Mouse (Mus musculus): ENCODE results near the gene Atad5. TPM values are rescaled to one million over a fixed set of nuclear protein-coding genes. Genes with fewer than 3 reads are reported as not detected.

The Atad5 gene
- polyA plus RNA-seq, 1 experiment from 2014 or later = 8.5 TPM

- Histone ChIP-seq H3K27me3 (no peaks in the 10 kb centered on the region), H3K4me3 (replicated peaks) (no peak overlapping the region), H3K4me1 (replicated peaks) (no peaks in the 10 kb centered on the region), H3K27ac (no peak overlapping the region), H3K36me3 (no peaks in the 10 kb centered on the region), H3K9me3 (no peaks in the 10 kb centered on the region), H3K4me2 (replicated peaks) (no peak overlapping the region), H3K9ac (replicated peaks) (no peak overlapping the region)
- ATAC-seq = no peak
- WGBS = 84% methylated on average over 3 of the region's 3 CpGs
These were observed 19.4 kb upstream of the Atad5 start for GRCm38 (mm10) chr11:80069815-80070214.

DNA sequence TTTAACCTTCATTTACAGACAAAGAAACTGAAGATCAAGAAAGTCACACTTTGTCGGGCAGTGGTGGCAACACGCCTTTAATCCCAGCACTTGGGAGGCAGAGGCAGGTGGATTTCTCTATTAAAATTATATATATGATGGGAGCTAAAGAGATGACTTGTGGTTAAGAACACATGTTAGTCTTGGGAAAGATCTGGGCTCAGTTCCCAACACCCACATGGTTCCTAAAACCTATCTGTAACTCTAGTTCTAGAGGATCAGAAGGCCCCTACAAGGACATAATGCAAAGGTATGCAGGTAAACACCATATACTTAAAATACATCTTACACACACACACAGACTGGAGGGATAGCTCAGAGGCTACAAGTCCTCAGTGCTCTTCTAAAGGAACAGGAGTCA, 18.2 kb upstream of the Atad5 start:
- Histone ChIP-seq H3K4me3 (replicated peaks) (no peak overlapping the region), H3K27me3 (no peaks in the 10 kb centered on the region), H3K4me2 (replicated peaks) (no peak overlapping the region), H3K27ac (no peak overlapping the region), H3K36me3 (no peaks in the 10 kb centered on the region), H3K9ac (replicated peaks) (no peak overlapping the region), H3K9me3 (no peaks in the 10 kb centered on the region), H3K4me1 (replicated peaks) (no peaks in the 10 kb centered on the region)
- WGBS = 95% methylated on average over 2 of the region's 2 CpGs
- ATAC-seq = no peak

DNA sequence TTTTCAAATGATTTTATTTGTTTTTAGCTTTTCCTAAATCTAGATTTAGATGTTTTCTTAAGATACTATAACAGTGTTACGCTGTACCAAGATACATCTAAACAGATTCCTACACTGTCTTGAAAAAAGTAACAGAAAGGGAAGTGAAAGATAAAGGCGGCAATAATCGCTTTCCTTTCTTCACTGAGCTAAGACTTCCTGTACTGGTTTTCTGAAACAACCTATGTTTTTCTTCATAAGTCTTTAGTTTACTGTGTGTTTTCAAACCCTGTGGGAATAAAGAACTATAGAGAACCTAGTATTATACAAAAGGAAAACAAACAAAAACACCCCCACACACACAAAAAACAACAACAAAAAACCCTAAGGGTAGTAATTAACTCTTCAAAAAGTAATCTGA, 16.8 kb upstream of the Atad5 start:
- H3K27me3 ChIP-seq = no peaks in the 10 kb centered on the region
- H3K4me2 ChIP-seq (replicated peaks) = no peak overlapping the region
- no peak overlapping the region for H3K4me3 ChIP-seq (replicated peaks)
- WGBS = 95% methylated on average over 3 of the region's 3 CpGs
- no peak for ATAC-seq
- no peaks in the 10 kb centered on the region for H3K36me3 ChIP-seq
- no peaks in the 10 kb centered on the region for H3K4me1 ChIP-seq (replicated peaks)
- H3K9ac ChIP-seq (replicated peaks) = no peak overlapping the region
- H3K27ac ChIP-seq = no peak overlapping the region
- H3K9me3 ChIP-seq = no peaks in the 10 kb centered on the region

- H3K27me3 ChIP-seq = no peaks in the 10 kb centered on the region
- H3K27ac ChIP-seq = no peak overlapping the region
- WGBS = 98% methylated on average over 5 of the region's 5 CpGs
- H3K36me3 ChIP-seq = no peaks in the 10 kb centered on the region
- no peak for ATAC-seq
- H3K9ac ChIP-seq (replicated peaks) = no peak overlapping the region
- no peak overlapping the region for H3K4me3 ChIP-seq (replicated peaks)
- H3K4me1 ChIP-seq (replicated peaks) = peaks cover 6% of the 10 kb centered on the region
- H3K4me2 ChIP-seq (replicated peaks) = no peak overlapping the region
- no peaks in the 10 kb centered on the region for H3K9me3 ChIP-seq
These were observed 13.5 kb upstream of the Atad5 start for GRCm38 (mm10) chr11:80075608-80076277.

DNA sequence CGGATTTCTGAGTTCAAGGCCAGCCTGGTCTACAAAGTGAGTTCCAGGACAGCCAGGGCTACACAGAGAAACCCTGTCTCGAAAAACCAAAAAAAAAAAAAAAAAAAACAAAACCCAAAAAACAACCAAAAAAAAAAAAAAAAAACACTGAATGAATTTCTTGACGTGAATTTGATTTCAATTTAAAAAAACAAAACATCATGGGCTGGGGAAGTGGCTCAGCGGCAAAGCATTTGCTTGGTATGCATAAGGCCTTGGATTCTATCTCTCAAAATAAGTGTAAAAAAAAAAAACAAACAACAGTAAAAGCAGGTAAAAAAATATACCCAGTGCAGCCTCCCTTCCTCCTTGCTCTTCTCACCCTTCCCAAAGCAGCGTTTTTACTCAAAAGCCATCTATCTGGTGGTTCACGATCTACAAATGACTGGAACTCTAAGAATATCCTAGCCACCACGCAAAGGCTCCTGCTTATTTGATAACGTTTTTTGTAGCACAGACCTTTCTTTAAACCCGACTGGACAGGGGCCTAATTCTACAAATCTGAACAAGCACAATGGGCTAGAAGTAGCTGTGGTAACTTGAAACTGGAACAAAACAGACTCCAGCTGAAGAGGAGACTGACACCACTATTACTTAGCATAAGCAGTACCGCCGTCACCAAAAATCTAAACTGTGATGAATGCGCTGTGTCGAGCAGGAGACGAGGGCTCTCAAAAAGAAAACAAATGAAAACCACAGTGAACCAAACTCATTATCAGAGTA, 11.2 kb upstream of the Atad5 start:
- no peak for ATAC-seq
- 74% methylated on average over 13 of the region's 14 CpGs for WGBS
- Histone ChIP-seq H3K36me3 (no peaks in the 10 kb centered on the region), H3K4me1 (replicated peaks) (peaks cover 11% of the 10 kb centered on the region), H3K9ac (replicated peaks) (no peak overlapping the region), H3K4me2 (replicated peaks) (no peak overlapping the region), H3K9me3 (no peaks in the 10 kb centered on the region), H3K27ac (no peak overlapping the region), H3K4me3 (replicated peaks) (no peak overlapping the region), H3K27me3 (no peaks in the 10 kb centered on the region)

DNA sequence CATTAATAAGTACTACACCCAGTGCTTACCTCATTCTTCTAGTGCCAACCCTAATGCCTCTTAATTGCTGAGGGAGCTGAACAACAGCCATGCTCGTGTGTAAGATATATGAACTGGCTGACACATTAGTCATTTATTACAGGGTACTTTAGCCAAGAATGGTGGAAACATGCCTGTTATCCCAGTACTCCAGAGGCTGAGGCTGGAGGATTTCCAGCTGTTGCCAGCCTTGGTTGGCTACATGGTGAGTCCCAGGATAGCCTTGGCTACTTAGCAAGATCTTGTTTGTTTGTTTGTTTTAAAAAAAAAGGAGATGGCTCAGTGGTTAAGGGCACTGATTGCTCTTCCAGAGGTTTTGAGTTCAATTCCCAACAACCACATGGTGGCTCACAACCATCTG, 10.4 kb upstream of the Atad5 start:
- Histone ChIP-seq H3K4me1 (replicated peaks) (peaks cover 11% of the 10 kb centered on the region), H3K27me3 (no peaks in the 10 kb centered on the region), H3K9me3 (no peaks in the 10 kb centered on the region), H3K27ac (no peak overlapping the region), H3K9ac (replicated peaks) (no peak overlapping the region), H3K4me3 (replicated peaks) (no peak overlapping the region), H3K36me3 (no peaks in the 10 kb centered on the region), H3K4me2 (replicated peaks) (no peak overlapping the region)
- ATAC-seq = no peak
- 74% methylated on average over 1 of the region's 1 CpGs for WGBS

- Histone ChIP-seq H3K9me3 (no peaks in the 10 kb centered on the region), H3K4me2 (replicated peaks) (peak overlapping the region; percentile 74), H3K27ac (no peak overlapping the region), H3K4me1 (replicated peaks) (peaks cover 11% of the 10 kb centered on the region), H3K27me3 (no peaks in the 10 kb centered on the region), H3K36me3 (no peaks in the 10 kb centered on the region), H3K9ac (replicated peaks) (peak overlapping the region; percentile 92), H3K4me3 (replicated peaks) (peak overlapping the region; percentile 75)
- 66% methylated on average over 6 of the region's 6 CpGs for WGBS
- ATAC-seq = no peak
These were observed 9.4 kb upstream of the Atad5 start for GRCm38 (mm10) chr11:80079751-80080150.

DNA sequence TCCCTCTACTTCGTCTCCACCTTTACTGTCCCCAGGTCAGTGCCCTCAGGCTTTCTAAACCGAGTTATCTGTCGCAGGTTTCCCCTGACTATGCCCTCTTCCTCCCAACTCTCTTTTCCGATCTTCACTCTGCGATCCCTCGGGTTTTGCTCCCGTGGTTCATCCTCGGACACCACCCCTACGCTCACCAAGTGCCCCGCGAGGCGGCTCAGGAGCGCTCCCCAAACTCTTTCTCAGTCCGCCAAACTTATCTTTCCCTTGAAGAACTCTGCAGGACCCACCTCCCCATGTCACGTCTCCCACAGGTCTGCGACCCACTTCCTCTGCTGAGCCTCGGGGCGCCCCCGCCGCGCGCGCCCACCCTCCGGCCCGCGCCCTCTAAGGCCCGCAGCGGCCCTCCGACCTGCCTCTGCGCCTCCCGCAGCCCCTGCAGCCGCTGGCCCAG, 8.8 kb upstream of the Atad5 start:
- no peak for ATAC-seq
- peak overlapping the region; percentile 74 for H3K4me2 ChIP-seq (replicated peaks)
- under 1% methylated on average over 32 of the region's 32 CpGs for WGBS
- peak overlapping the region; percentile 75 for H3K4me3 ChIP-seq (replicated peaks)
- peak overlapping the region; percentile 92 for H3K9ac ChIP-seq (replicated peaks)
- H3K36me3 ChIP-seq = no peaks in the 10 kb centered on the region
- H3K4me1 ChIP-seq (replicated peaks) = peaks cover 11% of the 10 kb centered on the region
- H3K27me3 ChIP-seq = no peaks in the 10 kb centered on the region
- H3K27ac ChIP-seq = peak overlapping the region; percentile 82
- H3K9me3 ChIP-seq = no peaks in the 10 kb centered on the region

DNA sequence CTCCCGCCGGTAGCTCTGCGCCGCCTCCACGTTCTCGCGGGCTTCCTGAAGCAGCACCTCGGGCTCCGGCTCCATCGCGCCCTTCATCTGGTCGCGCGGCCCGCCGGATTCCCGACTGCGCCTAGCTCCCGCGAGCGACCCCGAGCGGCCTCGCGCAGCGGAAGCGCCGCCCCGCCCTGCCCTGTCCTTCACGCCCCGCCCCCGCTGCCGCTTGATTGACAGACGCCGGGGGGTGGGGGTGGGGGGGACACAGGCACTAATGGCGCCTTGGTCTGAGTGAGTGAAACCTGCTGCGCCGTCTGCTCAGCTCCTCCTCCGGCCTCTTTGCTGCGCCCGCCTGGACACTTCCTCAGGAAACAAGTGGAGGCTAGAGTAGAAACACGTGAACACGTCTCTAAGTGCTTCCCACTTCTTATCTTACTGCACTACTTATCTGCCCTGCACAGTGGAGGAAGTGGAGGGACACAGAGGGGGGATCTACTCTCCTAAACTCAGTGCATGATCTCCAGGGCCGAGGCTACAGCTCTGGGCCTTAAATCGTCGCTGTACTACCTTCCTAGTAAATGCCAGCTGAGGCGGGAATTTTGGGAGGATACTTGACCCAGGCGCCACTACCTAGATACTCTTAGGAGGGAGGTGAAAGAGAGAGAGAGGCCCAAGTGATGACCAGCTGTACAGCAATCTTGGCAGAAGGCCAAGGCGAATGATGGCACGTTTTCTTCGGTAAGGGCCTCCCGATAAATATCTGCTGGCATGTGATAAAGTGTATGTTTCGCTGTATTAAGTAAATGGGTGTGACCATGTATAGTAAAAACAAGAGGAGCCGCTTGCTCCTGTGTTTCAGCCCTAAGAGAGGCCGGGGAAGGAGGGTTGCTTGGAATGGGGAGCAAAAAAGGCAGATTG, 8.1 kb upstream of the Atad5 start, which contains the start of gene Crlf3:
Crlf3 (minus strand) TSS at position 166 of the 903 bp plus-strand sequence.
- no peaks in the 10 kb centered on the region for H3K27me3 ChIP-seq
- H3K9me3 ChIP-seq = no peaks in the 10 kb centered on the region
- 7% methylated on average over 55 of the region's 55 CpGs for WGBS
- H3K27ac ChIP-seq = peak within 1 kb of the TSS; percentile 82
- H3K4me1 ChIP-seq (replicated peaks) = peaks cover 11% of the 10 kb centered on the region
- no peaks in the 10 kb centered on the region for H3K36me3 ChIP-seq
- H3K4me3 ChIP-seq (replicated peaks) = peak within 1 kb of the TSS; percentile 75
- H3K4me2 ChIP-seq (replicated peaks) = peak within 1 kb of the TSS; percentile 74
- H3K9ac ChIP-seq (replicated peaks) = peak within 1 kb of the TSS; percentile 92
- peak; percentile 96 for ATAC-seq

DNA sequence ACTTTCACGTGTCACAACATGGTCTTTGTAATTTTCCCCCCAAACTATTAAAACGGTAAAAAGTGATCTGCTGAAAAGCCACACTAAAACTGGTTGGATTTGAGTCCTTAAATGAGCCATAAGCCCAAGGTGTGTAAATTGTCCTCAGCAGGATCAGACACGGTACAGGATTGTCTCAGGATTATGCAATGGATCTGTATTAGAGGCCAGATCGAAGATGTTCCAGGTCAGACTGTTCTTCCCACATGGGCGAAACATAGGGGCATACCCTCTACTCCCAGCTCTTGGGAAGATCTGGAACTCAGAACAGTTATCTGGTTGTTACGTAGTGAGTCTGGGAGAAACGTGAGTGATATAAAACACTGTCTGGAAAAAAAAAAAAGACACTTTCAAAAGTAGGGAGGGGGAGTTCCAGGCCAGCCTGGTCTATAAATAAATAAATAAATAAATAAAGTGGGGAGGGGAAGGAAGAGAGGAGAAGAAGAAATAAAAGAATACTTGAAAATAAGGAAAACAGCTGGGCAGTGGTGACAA, 7.3 kb upstream of the Atad5 start:
- Histone ChIP-seq H3K4me2 (replicated peaks) (no peak overlapping the region), H3K27ac (no peak overlapping the region), H3K9me3 (no peaks in the 10 kb centered on the region), H3K4me3 (replicated peaks) (no peak overlapping the region), H3K4me1 (replicated peaks) (peaks cover 11% of the 10 kb centered on the region), H3K27me3 (no peaks in the 10 kb centered on the region), H3K36me3 (no peaks in the 10 kb centered on the region), H3K9ac (replicated peaks) (no peak overlapping the region)
- no peak for ATAC-seq
- WGBS = 81% methylated on average over 7 of the region's 7 CpGs

- ATAC-seq = no peak
- WGBS = 81% methylated on average over 6 of the region's 6 CpGs
- Histone ChIP-seq H3K27me3 (no peaks in the 10 kb centered on the region), H3K9ac (replicated peaks) (no peak overlapping the region), H3K27ac (no peak overlapping the region), H3K4me1 (replicated peaks) (peaks cover 15% of the 10 kb centered on the region), H3K36me3 (no peaks in the 10 kb centered on the region), H3K4me2 (replicated peaks) (no peak overlapping the region), H3K4me3 (replicated peaks) (no peak overlapping the region), H3K9me3 (no peaks in the 10 kb centered on the region)
These were observed 3.7 kb upstream of the Atad5 start for GRCm38 (mm10) chr11:80085356-80086055.

Measured in midbrain, embryonic 13.5 days (tissue).